Mouse (Mus musculus): ENCODE measurements around the gene Wars2.

GRCm38 (mm10) chr3:99140940-99141854 is at the start of gene Wars2:
- TF ChIP-seq CTCF (IDR thresholded peaks at IDR 0.05; ENCODE audit: low read depth, low read length) (no peak), POLR2A (IDR thresholded peaks at IDR 0.05; ENCODE audit: borderline replicate concordance, low read depth, low read length) (no peak)
